Mouse (Mus musculus): Measurements from ENCODE around the gene Gpr155. TPM values are rescaled to one million over a fixed set of nuclear protein-coding genes. Genes with fewer than 3 reads are reported as not detected.

Gene Gpr155
- polyA plus RNA-seq, 2 experiments = 4.1 to 9.0 TPM

DNA sequence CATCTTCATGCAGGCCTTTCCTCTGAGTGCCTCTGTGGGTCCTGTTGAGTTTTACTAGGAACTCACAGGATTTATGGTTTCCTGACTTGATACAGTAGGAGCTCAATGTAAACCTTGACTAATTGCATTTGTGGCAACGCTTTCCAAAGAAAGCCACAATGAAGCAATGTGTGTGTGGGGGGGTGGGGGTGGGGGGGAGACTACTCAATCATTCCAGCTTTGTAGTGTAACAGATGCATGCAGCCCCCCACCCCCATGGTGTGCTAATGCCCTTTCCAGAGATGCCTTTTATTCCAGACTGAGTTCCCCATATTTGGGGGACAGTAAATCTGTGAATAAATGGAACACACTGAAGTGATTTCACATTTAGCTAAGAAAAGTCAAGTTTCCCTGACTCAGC lies 15.3 kb upstream of the Gpr155 start:
- TF ChIP-seq EP300 (IDR thresholded peaks at IDR 0.05; ENCODE audit: low read depth) = no peak
- no peak for TF ChIP-seq CTCF (IDR thresholded peaks at IDR 0.05; ENCODE audit: low read depth)
- Histone ChIP-seq H3K27me3 (ENCODE audit: control insufficient read depth, insufficient read depth, low read length) (no peaks in the 10 kb centered on the region; the same call in 1 of the 2 replicates), H3K4me2 (ENCODE audit: low read depth) (no peak overlapping the region), H3K9me3 (ENCODE audit: control insufficient read depth, low read length) (no peaks in the 10 kb centered on the region), H3K36me3 (replicated peaks; ENCODE audit: control insufficient read depth, insufficient read depth, low read depth) (no peaks in the 10 kb centered on the region), H3K27ac (no peak overlapping the region), H3K9ac (replicated peaks) (no peak overlapping the region), H3K4me1 (replicated peaks; ENCODE audit: control insufficient read depth in 2 of 2, insufficient read depth in 2 of 2, low read length in 1 of 2) (no peaks in the 10 kb centered on the region), H3K4me3 (ENCODE audit: insufficient read depth in 1 of 2, low read depth in 2 of 2, low read length in 2 of 2) (no peak overlapping the region)
- 38% methylated on average over 1 of the region's 1 CpGs for WGBS (ENCODE audit: insufficient replicate concordance)
- DNase-seq (ENCODE audit: low read depth in 3 of 3, low spot score in 3 of 3) (no peak), ATAC-seq (ENCODE audit: insufficient read depth) (no peak)

DNA sequence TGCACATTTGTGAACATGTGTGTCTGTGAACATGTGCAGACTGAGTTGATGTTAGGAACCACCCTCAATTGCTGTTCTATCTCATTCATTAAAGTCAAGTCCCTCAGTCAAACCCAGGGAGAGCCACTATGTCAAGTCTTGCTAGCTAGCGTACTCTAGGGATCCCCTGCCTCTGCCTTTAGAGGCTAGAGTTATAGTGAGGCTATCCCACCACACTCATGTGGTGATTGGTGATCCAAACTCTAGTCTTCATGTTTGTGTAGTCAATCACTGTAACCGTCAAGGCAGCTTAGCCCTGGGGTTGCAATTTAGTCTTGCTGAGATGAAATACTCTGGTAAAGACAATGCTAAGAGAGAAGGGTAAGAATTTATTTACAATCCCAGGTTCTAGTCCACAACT lies 11.1 kb upstream of the Gpr155 start:
- H3K36me3 ChIP-seq (replicated peaks; ENCODE audit: control insufficient read depth, insufficient read depth, low read depth) = no peaks in the 10 kb centered on the region
- no peaks in the 10 kb centered on the region for H3K4me1 ChIP-seq (replicated peaks; ENCODE audit: control insufficient read depth in 2 of 2, insufficient read depth in 2 of 2, low read length in 1 of 2)
- no peaks in the 10 kb centered on the region; the same call in 1 of the 2 replicates for H3K27me3 ChIP-seq (ENCODE audit: control insufficient read depth, insufficient read depth, low read length)
- no peaks in the 10 kb centered on the region for H3K9me3 ChIP-seq (ENCODE audit: control insufficient read depth, low read length)
- 71% methylated on average over 2 of the region's 2 CpGs for WGBS (ENCODE audit: insufficient replicate concordance)
- H3K27ac ChIP-seq = no peak overlapping the region
- no peak overlapping the region for H3K4me2 ChIP-seq (ENCODE audit: low read depth)
- no peak overlapping the region for H3K4me3 ChIP-seq (ENCODE audit: insufficient read depth in 1 of 2, low read depth in 2 of 2, low read length in 2 of 2)
- no peak for ATAC-seq (ENCODE audit: insufficient read depth)
- no peak overlapping the region for H3K9ac ChIP-seq (replicated peaks)
- TF ChIP-seq EP300 (IDR thresholded peaks at IDR 0.05; ENCODE audit: low read depth) (no peak), CTCF (IDR thresholded peaks at IDR 0.05; ENCODE audit: low read depth) (no peak)
- no peak for DNase-seq (ENCODE audit: low read depth in 3 of 3, low spot score in 3 of 3)

DNA sequence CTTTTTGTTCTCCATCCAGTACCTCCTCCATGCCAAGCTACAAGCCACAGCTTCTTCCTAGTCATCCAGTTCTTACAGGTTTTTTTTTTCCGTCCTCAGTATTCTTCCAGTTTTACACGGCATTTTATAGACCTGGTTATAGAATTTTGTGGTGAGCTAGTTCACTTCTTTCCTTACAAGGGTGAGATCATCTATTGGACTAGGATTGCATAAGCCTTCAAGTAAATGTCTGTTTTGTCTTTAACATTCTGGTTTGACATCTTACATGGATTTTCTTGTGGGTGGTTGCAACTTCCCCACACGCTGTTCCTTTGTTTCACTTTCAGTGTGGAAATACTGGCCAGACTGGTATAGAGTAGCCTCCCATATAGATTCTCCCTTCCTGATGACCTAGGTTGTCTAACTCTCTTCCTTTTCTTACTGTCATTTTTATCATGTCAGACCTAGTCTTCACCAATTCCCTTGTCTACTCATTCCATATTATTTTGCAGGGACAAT lies 10.5 kb upstream of the Gpr155 start:
- 55% methylated on average over 3 of the region's 3 CpGs for WGBS (ENCODE audit: insufficient replicate concordance)
- no peaks in the 10 kb centered on the region for H3K4me1 ChIP-seq (replicated peaks; ENCODE audit: control insufficient read depth in 2 of 2, insufficient read depth in 2 of 2, low read length in 1 of 2)
- H3K27me3 ChIP-seq (ENCODE audit: control insufficient read depth, insufficient read depth, low read length) = no peaks in the 10 kb centered on the region; the same call in 1 of the 2 replicates
- TF ChIP-seq CTCF (IDR thresholded peaks at IDR 0.05; ENCODE audit: low read depth) (no peak), EP300 (IDR thresholded peaks at IDR 0.05; ENCODE audit: low read depth) (no peak)
- no peak for DNase-seq (ENCODE audit: low read depth in 3 of 3, low spot score in 3 of 3)
- no peaks in the 10 kb centered on the region for H3K36me3 ChIP-seq (replicated peaks; ENCODE audit: control insufficient read depth, insufficient read depth, low read depth)
- ATAC-seq (ENCODE audit: insufficient read depth) = no peak
- H3K4me2 ChIP-seq (ENCODE audit: low read depth) = no peak overlapping the region
- no peak overlapping the region for H3K4me3 ChIP-seq (ENCODE audit: insufficient read depth in 1 of 2, low read depth in 2 of 2, low read length in 2 of 2)
- no peaks in the 10 kb centered on the region for H3K9me3 ChIP-seq (ENCODE audit: control insufficient read depth, low read length)
- H3K9ac ChIP-seq (replicated peaks) = no peak overlapping the region
- no peak overlapping the region for H3K27ac ChIP-seq

DNA sequence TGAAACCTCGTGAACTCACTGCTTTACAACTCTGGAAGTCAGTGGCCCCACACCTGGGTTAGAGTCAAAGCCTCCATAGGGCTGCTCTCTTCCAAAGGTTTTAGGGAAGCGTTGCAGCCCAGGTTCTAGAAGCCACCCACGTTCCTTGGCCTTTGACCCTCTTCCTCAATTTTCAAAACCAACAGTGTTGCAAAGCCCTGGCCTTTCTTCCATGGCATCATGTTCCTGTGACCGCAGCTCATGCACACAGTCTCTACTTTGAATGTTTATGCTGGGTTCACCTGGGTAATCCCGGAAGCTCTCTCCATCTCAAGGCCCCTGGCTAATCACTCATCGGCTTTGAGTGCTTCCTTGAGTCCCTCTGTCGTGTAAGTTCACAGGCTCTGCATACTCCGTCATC lies 9.1 kb upstream of the Gpr155 start:
- Histone ChIP-seq H3K9ac (replicated peaks) (no peak overlapping the region), H3K4me3 (ENCODE audit: insufficient read depth in 1 of 2, low read depth in 2 of 2, low read length in 2 of 2) (no peak overlapping the region), H3K36me3 (replicated peaks; ENCODE audit: control insufficient read depth, insufficient read depth, low read depth) (no peaks in the 10 kb centered on the region), H3K27me3 (ENCODE audit: control insufficient read depth, insufficient read depth, low read length) (no peaks in the 10 kb centered on the region; the same call in 1 of the 2 replicates), H3K4me2 (ENCODE audit: low read depth) (no peak overlapping the region), H3K4me1 (replicated peaks; ENCODE audit: control insufficient read depth in 2 of 2, insufficient read depth in 2 of 2, low read length in 1 of 2) (no peaks in the 10 kb centered on the region), H3K9me3 (ENCODE audit: control insufficient read depth, low read length) (no peaks in the 10 kb centered on the region), H3K27ac (no peak overlapping the region)
- ATAC-seq (ENCODE audit: insufficient read depth) (no peak), DNase-seq (ENCODE audit: low read depth in 3 of 3, low spot score in 3 of 3) (no peak)
- TF ChIP-seq EP300 (IDR thresholded peaks at IDR 0.05; ENCODE audit: low read depth) = no peak
- TF ChIP-seq CTCF (IDR thresholded peaks at IDR 0.05; ENCODE audit: low read depth) = no peak
- WGBS (ENCODE audit: insufficient replicate concordance) = 63% methylated on average over 8 of the region's 8 CpGs

DNA sequence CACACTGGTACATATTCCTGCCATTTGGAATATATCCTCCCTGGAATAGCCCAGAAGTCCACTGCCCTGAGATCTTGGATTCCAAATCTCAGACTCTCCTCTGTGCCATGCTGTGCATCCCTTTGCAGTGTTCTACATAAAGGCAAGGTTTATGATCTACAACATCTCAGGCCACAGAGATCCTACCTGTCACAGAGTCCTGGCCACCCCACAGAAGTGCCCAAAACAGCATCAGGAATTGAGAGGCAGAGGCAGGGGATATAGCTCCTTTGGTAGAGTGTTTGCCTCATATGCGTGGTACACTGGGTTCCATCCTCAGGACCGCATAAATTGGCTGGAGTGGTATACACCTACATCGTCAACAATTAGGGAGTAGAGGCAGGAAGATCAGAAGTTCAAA lies 8.1 kb upstream of the Gpr155 start:
- no peak overlapping the region for H3K27ac ChIP-seq
- H3K9ac ChIP-seq (replicated peaks) = no peak overlapping the region
- ATAC-seq (ENCODE audit: insufficient read depth) (no peak), DNase-seq (ENCODE audit: low read depth in 3 of 3, low spot score in 3 of 3) (no peak)
- WGBS (ENCODE audit: insufficient replicate concordance) = 67% methylated on average over 3 of the region's 3 CpGs
- H3K36me3 ChIP-seq (replicated peaks; ENCODE audit: control insufficient read depth, insufficient read depth, low read depth) = no peaks in the 10 kb centered on the region
- no peak overlapping the region for H3K4me2 ChIP-seq (ENCODE audit: low read depth)
- H3K4me3 ChIP-seq (ENCODE audit: insufficient read depth in 1 of 2, low read depth in 2 of 2, low read length in 2 of 2) = no peak overlapping the region
- no peak for TF ChIP-seq EP300 (IDR thresholded peaks at IDR 0.05; ENCODE audit: low read depth)
- TF ChIP-seq CTCF (IDR thresholded peaks at IDR 0.05; ENCODE audit: low read depth) = no peak
- no peaks in the 10 kb centered on the region for H3K4me1 ChIP-seq (replicated peaks; ENCODE audit: control insufficient read depth in 2 of 2, insufficient read depth in 2 of 2, low read length in 1 of 2)
- H3K9me3 ChIP-seq (ENCODE audit: control insufficient read depth, low read length) = no peaks in the 10 kb centered on the region
- H3K27me3 ChIP-seq (ENCODE audit: control insufficient read depth, insufficient read depth, low read length) = no peaks in the 10 kb centered on the region; the same call in 1 of the 2 replicates
